Mouse (Mus musculus) C2C12 (cell line): ENCODE data around the gene Olfr1415.

Experiments
- CEBPB ChIP-seq: IDR thresholded peaks from one replicate; pipeline ENCODE4 v1.6.1; 2011; ENCODE audit warnings: low read depth, mild to moderate bottlenecking, control low read depth, moderate library complexity
- CTCF ChIP-seq: IDR thresholded peaks from one replicate; pipeline ENCODE4 v1.5.1; 2011; ENCODE audit not compliant: control insufficient read depth, insufficient read depth, insufficient read length
- MAX ChIP-seq: IDR thresholded peaks from one replicate; pipeline ENCODE4 v1.6.1; 2011; ENCODE audit warnings: mild to moderate bottlenecking, control low read depth
- MYOD1 ChIP-seq: IDR thresholded peaks from one replicate; pipeline ENCODE4 v1.6.1; 2011; ENCODE audit warnings: low read depth; ENCODE audit not compliant: control insufficient read depth, insufficient read length

- TF ChIP-seq CTCF = no peak
- TF ChIP-seq CEBPB = no peak
- peak; percentile 95 for TF ChIP-seq MAX
- TF ChIP-seq MYOD1 = no peak
Measured at GRCm38 (mm10) chr1:92473165-92474041, 22.5 kb downstream of the Olfr1415 start, which contains the start of gene Ndufa10.
